Mouse (Mus musculus) limb, embryonic 11.5 days (tissue): ENCODE data around the gene Plxnc1. TPM values are rescaled to one million over a fixed set of nuclear protein-coding genes. Genes with fewer than 3 reads are reported as not detected.

Experiments
- ATAC-seq: fragments of 200-750 bp; cut with Nextera tagmentation; 2 replicates; pipeline ENCODE4 v1.8.0; 2017; ENCODE audit warnings: low read depth; ENCODE audit not compliant: insufficient number of reproducible peaks, low FRiP score, low TSS enrichment
- DNase-seq: peaks from one replicate; pipeline ENCODE4 v3.0.0-alpha.2; 2015; ENCODE audit warnings: low spot score
- H3K27ac ChIP-seq: fragments of 300-500 bp; sonication (generic); replicated peaks from 2 replicates; pipeline ENCODE4 v1.5.1; 2014; ENCODE audit warnings: low read depth, mild to moderate bottlenecking, low read length
- H3K27me3 ChIP-seq: fragments of 300-500 bp; sonication (generic); 2 replicates; pipeline ENCODE4 v1.6.1; 2014; ENCODE audit warnings: mild to moderate bottlenecking, low read length, mixed read lengths; ENCODE audit not compliant: control insufficient read depth, insufficient read depth
- H3K36me3 ChIP-seq: fragments of 300-500 bp; sonication (generic); 2 replicates; pipeline ENCODE4 v1.6.1; 2014; ENCODE audit warnings: mild to moderate bottlenecking, low read length, moderate library complexity, mixed read lengths; ENCODE audit not compliant: control insufficient read depth, insufficient read depth
- H3K4me1 ChIP-seq: fragments of 300-500 bp; sonication (generic); 2 replicates; pipeline ENCODE4 v1.6.1; 2014; ENCODE audit warnings: low read length, mixed read lengths; ENCODE audit not compliant: control insufficient read depth, insufficient read depth
- H3K4me2 ChIP-seq: fragments of 300-500 bp; sonication (generic); 2 replicates; pipeline ENCODE4 v1.6.1; 2014; ENCODE audit warnings: low read depth, mild to moderate bottlenecking, moderate library complexity; ENCODE audit not compliant: severe bottlenecking
- H3K4me3 ChIP-seq: fragments of 300-500 bp; sonication (generic); 2 replicates; pipeline ENCODE4 v1.5.1; 2014; ENCODE audit warnings: low read depth, low read length
- H3K9ac ChIP-seq: fragments of 300-500 bp; sonication (generic); 2 replicates; pipeline ENCODE4 v1.6.1; 2014; ENCODE audit warnings: mild to moderate bottlenecking, low read length
- H3K9me3 ChIP-seq: fragments of 300-500 bp; sonication (generic); 2 replicates; pipeline ENCODE4 v1.6.1; 2016; ENCODE audit warnings: low read length; ENCODE audit not compliant: control insufficient read depth
- WGBS: fragments of 180-500 bp; shearing (Covaris S2); extraction: QIAGEN DNeasy Blood & Tissue Kit; methylation state at CpG from one replicate; pipeline ENCODE4 v1.1.7; 2014; 5-methylcytosine and 5-hydroxymethylcytosine counted together
- polyA plus RNA-seq: library from polyadenylated mRNA; unstranded; fragments of >200 nt; fragmentation: Nextera tagmentation; extraction: Ambion mirVana; gene quantifications from 2 replicates; pipeline ENCODE4 v1.2.1, GENCODE M21; 2014

Gene Plxnc1
- polyA plus RNA-seq, 1 experiment from 2014 or later: 0.81 TPM

DNA sequence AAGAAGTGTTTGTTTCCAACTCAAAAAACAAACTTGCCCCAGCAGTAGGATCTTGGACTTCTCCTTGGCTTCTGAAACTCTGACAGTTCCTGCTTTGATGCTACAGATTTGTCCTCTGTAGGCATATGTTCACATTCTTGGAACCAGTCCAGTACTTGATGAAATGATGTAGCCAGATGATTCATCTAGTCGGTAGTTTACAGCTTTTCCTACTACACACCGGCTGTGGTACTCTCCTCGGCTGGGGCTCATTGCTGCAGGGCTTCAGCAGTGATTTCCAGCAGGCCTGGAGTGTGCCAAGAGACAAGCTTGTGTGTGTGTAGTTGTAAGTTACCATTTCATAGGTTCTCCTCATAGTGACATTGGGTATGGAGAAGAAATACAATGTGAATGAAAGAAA, 173.1 kb downstream of the Plxnc1 start:
- WGBS: 79% methylated on average over 3 of the region's 3 CpGs
- no peaks in the 10 kb centered on the region for H3K9me3 ChIP-seq

DNA sequence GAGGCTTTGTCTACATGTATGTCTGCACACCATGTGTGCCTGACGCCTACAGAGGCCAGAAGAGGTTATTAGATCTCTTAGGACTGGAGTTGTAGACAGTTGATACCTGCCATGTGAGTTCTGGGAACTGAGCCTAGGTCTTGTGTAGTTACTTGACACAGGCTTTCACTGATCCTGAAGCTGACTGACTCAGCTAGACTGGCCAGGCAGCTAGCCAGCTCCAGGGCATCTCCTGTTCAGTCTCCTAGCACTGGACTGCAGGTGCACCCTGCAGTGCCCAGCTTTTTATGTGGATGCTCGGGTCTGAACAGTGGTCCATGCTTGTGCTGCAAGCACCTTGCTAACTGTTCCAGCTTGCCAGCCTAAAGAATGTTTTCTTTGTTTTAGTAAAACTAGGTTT, 197.6 kb downstream of the Plxnc1 start:
- no peak for ATAC-seq

More for the DNA sequence above, 173.1 kb downstream of the Plxnc1 start:
- no peak overlapping the region for H3K27ac ChIP-seq
- H3K4me3 ChIP-seq: no peak overlapping the region
- H3K36me3 ChIP-seq: no peaks in the 10 kb centered on the region
- no peak for ATAC-seq
- no peak overlapping the region for H3K4me2 ChIP-seq
- H3K27me3 ChIP-seq: no peaks in the 10 kb centered on the region
- no peaks in the 10 kb centered on the region for H3K4me1 ChIP-seq
- no peak overlapping the region for H3K9ac ChIP-seq
- DNase-seq: no peak

DNA sequence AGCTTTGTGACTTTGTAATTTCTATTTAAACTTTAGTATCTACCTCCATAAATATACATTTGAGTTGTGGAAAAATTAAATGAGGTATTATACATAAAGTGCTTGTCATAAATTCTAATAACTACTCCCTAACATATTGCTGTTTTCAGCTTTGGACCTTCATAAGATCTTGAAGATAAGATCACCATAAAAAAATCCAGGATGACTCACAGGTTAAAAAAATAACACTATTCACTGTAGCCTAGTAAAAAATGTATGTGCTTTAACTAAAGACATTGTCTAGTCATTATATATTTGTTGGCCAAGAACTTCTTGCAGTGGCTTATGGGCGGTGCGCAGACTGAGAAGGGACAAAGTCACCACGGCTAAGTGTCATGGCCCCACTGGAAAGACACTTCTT, 203.2 kb downstream of the Plxnc1 start:
- WGBS: 98% methylated on average over 3 of the region's 3 CpGs
- H3K36me3 ChIP-seq: no peaks in the 10 kb centered on the region
- H3K4me3 ChIP-seq: no peak overlapping the region
- H3K4me1 ChIP-seq: no peaks in the 10 kb centered on the region
- no peak overlapping the region for H3K27ac ChIP-seq
- H3K9ac ChIP-seq: no peak overlapping the region
- H3K4me2 ChIP-seq: no peak overlapping the region
- H3K9me3 ChIP-seq: no peaks in the 10 kb centered on the region
- H3K27me3 ChIP-seq: no peaks in the 10 kb centered on the region
- DNase-seq (no peak), ATAC-seq (no peak)

More for the DNA sequence above, 197.6 kb downstream of the Plxnc1 start:
- no peaks in the 10 kb centered on the region for H3K27me3 ChIP-seq
- no peak overlapping the region for H3K9ac ChIP-seq
- H3K4me1 ChIP-seq: no peaks in the 10 kb centered on the region
- no peaks in the 10 kb centered on the region for H3K36me3 ChIP-seq
- WGBS: 68% methylated on average over 2 of the region's 2 CpGs
- no peak overlapping the region for H3K4me2 ChIP-seq
- no peak for DNase-seq
- no peaks in the 10 kb centered on the region for H3K9me3 ChIP-seq
- H3K27ac ChIP-seq: no peak overlapping the region
- no peak overlapping the region for H3K4me3 ChIP-seq
